Mouse (Mus musculus): ENCODE measurements around the gene Arvcf.

Gene Arvcf

DNA sequence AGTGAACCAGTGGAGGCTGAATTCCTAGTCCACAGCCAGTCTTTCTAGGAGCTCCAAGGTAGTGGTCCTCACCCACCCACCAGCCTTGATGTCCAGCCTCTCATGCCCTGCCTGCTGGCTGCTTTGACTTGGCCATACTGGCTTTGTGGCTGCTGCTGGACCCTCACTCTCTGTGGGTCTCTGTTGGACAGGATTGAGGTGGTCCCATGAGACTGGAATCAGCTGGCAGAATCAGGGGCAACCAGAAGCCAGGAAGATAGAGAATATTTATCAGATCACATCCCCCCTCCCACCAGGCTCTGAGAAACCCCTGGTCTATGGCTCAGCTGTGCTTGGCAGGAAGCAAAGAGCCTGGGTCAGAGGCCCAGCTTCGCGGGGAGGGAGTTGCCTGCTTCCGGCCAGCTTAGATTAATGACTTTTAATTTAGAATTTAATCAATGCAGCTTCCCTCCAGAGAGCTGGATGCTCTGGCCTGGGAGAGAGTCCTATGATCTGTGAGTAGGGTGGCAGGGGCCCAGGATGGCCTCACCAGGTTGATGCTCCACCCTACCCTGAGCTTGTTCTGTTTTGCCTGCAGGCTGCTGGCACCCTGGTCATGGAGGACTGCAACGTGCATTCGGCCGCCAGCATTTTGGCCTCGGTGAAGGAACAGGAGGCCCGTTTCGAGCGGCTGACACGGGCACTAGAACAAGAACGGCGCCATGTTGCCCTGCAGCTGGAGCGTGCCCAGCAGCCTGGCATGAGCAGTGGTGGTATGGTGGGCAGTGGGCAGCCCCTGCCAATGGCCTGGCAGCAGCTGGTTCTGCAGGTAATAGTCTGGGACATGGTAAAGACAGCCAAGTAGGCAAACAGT lies 40.8 kb downstream of the Arvcf start:
- no peak for DNase-seq (ENCODE audit: low read depth)

DNA sequence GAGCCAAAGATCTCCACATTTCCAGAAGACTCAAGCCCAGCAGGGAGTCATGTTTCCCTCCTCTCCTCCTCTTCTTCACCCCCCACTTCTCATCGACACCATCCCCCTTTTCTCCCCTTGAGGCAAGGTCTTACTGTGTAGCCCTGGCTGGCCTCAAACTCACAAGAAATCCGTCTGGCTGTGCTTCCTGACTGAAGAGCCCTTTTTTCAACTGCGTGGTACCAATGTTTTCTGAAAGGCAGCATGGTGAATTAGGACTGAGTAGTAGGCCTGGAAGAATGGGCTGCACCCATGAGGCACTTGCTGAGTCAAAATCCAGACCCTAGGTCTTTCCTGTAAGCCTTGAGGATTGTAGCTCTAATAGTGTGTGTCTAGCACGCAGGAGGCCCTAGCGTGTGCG lies 42.4 kb downstream of the Arvcf start:
- DNase-seq (ENCODE audit: low read depth): no peak

DNA sequence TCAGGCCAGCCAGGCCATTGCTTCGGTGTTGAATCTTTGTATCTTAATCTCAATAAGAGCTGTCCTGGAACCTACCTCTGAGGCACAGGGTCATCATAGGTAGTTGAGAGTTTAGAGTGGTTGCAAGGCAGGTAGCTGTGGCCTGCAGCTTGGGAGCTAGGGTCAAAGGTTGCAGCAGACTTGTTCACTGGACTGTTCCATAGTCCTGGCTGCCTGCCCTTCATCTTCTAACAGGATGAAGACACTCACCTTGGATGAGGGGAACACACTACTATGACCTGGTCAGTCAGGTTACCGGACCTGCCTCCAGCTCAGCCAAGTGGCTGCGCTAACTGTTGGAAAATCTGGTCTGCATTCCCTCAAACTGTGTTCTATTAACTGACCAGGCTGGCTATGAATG lies 43.1 kb downstream of the Arvcf start:
- no peak for DNase-seq (ENCODE audit: low read depth)

DNA sequence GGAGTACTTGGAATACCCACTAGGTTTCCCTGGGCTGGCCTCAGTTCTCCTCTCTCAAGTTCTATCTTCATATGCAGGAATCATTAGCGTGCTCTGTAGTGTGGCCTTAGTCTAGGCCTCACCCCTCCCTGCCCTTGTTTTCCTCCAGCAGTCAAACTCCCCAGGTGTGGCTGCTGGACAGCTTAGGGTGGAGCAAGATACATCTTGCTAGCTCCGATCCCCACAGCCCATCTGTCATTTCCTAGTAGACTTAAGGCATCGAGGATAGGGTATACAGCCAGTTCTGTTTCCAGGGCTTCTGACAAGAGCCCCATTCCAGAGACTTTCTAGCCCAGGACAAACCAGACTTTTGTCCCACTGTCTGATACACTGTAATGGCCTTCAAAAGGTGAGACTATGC lies 43.7 kb downstream of the Arvcf start:
- DNase-seq (ENCODE audit: low read depth): no peak

DNA sequence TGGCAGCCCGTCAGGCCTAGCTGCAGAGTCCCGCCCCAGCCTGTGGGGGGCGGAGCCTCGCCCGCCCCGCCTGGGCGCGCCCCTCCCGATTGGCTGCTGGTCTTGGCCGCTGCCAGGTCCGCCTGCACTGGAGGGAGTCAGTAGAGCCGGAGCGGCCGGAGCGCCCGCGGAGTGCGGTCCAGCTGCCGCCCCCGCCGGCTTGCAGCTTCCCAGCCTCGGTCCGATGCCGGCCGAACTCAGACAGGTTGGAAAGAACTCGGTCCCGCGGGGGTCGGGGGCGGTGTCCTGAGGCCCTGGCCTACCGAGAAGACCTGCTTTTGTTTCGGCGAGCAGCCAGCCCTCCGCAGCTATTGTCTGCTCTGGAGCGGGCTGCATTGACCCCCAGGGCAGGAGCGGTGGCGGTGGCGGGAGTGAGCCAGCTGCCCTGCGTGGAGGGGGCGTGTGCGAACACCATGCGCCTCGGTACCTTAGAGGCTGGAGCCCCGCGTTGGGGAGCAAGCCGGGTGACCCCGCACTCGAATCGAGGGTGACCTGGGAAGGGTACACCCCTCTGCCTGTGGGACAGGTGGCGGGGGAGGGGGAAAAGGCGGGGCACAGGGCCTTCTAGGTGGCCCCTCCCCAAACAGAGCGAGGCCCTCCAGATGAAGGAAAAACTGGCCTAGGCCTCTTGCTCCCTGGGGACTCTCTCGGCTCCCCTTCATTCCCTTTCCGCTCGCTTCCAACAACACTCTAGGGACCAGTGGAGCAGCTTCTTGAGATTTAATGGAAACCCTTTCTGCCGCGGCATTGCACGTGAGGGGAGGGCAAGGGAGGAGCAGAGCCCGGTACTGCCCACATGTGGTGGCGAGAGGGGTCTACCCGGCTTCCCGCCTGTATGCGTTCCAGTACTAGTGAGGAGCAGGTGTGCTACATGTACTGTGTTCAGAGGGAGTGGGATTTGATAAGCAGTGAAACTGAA lies 44.8 kb downstream of the Arvcf start:
- peak; percentile 76 for DNase-seq (ENCODE audit: low read depth)

DNA sequence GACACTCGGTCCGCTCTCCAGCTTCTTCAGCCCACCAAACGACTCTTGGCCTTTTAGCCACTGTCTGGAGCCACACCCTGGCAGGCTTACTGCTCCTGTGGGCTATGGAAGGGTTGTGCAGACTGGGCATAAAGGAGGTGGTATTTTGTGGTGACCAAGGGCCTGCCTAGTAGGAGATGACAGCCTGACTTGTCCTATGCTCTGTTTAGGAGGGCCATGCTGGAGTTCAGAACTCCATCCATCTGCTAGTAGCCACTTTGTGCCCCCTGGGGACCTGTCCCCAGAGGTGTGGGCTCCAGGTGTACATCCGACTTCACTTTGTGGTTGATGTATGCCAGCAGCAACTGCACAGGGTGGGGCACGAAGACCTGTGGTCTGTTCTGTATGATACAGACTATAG lies 45.6 kb downstream of the Arvcf start:
- no peak for DNase-seq (ENCODE audit: low read depth)

DNA sequence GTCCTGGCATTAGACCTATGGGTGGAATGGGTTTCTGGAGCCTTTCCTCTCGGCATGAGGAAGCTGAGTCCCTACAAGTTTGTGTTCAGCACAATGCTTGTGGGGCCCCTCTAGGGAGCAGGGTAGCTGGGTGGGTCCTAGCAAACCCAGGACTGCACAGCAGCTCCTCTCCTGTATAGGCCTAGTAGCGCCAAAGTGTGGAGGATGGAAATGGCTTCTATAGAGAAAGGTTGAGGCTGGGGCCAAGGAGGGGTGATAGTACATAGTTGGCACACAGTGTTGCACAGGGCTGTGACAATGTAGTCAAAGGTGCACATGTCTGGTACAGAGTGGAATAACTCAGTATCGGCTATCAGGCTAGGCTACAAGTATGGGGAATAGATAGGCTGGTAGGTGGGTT lies 46.1 kb downstream of the Arvcf start:
- DNase-seq (ENCODE audit: low read depth): no peak

DNA sequence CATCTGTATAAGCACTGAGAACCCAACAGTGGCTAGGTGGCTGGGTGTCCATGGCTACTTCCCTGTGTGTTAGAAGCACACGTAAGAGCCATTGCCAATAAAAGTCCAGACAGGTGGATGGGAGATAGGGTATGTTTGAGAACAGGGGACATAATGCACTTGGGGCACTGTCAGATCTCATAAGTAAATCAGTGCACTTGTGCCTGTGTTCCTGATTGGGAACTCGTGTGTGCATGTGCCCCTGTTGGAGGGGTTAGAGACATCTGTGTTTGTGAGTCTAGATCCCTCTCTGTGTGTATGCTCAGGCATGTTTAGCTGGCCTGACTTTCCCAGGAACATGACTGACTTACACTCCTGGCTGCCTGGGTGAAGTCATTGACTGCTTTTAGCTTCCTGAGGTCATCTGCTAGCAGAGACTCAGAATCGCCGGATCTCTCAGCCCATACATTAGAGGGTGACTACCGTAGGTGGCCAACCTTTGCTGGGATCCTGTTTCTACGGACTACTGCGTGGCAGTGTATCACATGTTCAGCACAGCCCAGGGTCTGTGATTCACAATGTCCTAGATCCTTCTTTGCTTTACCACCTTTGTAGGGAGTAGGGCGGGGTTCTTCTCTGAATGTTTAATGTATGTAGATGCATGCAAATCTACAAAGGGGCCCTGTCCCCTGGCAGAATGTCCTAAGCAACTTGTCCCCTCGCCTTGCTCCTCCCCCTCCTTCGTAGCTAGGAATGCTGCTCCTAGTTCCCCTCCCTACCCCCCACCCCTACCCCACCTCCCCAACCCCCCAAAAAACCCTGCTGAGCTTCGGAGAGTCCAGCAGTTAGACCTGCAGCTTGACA lies 47.0 kb downstream of the Arvcf start:
- DNase-seq (ENCODE audit: low read depth): no peak

DNA sequence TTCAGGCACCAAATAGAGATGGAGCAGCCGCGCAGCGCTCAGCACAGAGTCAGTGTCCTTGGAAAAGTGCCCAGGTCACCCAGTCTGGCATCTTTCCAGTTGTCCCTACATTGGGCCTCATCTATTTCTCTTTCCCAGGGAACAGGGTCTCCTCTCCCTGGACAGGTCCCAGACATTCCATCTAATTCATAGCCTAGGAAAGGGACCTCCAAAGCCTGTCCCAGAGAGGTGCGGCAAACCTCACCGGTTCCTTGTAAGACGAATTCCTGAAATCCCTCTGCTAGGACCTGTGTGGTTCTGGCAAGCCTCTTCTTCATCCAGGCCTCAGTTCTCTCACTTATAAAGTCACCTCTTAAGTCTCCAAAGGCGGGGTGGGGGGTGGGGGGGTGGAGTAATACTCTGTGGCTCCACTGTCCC lies 47.6 kb downstream of the Arvcf start:
- no peak for DNase-seq (ENCODE audit: low read depth)

DNA sequence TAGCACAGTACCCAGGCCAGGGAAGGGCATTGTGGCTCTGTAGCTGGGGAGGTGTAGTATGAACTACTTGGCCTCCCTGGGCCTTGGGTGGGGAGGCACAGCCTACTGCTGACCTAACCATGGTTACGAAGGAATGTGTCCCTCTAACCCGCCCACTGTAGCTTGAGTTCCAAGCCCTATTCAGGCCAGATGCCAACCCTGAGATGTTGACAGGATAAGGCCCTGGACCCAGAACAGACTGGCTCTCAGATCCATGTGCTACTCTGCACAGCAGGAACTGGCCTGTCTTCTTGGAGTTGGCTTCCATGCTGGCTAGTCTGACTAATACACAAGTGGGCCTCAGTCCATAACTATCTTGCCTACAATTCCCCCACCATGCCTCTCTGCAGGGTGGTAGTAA lies 48.2 kb downstream of the Arvcf start:
- DNase-seq (ENCODE audit: low read depth): no peak

DNA sequence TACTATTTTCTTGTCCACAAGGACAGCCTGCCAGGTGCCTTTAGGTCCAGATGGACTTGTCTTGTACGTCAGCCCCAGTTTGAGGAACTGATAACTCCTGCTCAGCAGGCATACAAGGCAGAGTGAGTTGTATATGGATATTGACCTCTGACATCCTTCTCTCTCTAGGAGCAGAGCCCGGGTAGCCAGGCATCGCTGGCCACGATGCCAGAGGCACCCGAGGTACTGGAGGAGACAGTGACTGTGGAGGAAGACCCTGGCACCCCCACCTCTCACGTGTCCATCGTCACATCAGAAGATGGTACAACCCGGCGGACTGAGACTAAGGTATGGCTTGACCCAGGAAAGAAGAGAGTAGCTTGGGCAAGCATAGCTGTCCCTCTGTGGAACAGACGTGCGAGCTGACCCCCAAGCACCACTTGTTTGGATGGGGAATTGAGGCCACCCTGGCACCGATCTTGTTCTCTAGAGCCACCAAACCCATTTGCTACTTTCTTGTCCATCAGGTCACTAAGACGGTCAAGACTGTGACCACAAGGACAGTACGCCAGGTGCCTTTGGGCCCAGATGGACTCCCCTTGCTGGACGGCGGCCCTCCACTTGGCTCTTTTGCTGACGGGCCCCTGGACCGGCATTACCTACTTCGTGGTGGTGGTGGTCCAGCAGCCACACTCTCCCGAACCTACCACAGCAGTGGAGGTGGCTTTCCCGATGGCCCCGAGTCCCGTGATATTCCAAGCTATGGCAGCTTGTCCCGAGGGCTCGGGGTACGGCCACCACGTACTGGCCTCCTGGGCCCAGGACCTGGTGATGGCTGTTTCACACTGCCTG lies 49.0 kb downstream of the Arvcf start:
- no peak for DNase-seq (ENCODE audit: low read depth)

DNA sequence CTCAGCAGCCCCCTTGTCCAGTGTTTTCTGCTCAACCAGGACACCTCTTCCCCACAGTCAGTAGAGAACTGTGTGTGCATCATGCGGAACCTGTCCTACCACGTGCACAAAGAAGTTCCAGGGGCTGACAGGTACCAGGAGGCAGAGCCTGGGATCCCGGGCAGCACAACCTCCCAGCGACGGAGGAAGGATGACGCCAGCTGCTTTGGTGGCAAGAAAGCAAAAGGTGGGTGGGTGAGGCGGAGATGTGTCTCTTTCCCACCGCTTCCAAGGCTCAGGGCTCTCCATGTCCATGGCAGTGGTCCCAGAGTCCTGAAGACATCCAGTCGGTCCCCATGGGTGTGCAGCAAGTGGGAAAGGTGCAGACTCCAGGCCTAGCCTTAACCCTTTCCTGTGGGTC lies 52.0 kb downstream of the Arvcf start:
- DNase-seq (ENCODE audit: low read depth): no peak

DNA sequence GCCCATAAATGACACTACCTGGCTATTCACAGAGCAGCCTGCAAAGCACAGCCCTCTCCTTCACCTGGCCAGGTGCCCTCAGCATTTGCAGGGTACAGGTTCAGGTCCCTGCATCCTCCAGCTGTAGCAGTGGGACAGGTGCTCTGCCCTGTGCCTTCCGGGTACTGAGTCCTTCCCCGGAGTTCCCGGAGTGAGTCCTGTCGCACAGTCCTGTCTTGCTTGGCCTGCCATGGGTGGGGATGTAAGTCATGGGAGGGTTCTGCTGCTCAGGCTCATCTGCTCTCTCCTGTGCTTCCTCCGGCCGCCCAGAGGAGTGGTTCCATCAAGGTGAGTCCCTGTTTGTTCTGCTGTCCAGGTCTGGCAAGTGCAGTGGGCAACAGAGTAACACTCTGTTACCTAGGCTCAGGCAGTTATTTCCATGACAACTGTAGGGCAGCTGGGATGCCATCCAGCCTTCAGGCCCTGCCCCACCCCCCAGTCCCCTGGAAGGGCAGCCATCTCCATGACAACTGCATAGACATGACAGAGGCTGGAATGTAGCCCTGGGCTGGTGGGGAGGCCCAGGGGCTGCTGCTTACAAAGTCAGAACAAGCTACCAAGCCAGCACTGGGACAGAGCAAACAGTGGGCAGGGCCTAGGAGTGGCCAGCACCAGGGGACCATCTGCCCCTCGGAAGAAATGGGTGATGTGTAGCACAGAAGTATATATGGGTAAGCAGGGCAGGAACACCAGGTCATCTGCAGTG lies 52.7 kb downstream of the Arvcf start:
- no peak for DNase-seq (ENCODE audit: low read depth)

DNA sequence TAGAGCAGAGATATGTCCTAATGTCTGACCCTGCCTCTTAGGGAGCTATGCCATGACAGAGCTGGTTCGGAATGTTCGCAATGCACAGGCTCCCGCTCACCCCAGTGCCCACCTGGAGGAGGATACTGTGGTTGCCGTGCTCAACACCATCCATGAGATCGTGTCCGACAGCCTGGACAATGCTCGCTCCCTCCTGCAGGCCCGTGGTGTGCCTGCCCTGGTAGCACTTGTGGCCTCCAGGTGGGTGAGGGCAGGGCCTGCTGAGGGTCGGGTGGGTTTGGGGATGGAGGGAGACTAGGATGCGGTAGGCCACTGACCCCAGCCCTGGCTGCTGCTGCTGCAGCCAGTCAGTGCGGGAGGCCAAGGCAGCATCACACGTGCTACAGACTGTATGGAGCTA lies 55.3 kb downstream of the Arvcf start:
- no peak for DNase-seq (ENCODE audit: low read depth)

DNA sequence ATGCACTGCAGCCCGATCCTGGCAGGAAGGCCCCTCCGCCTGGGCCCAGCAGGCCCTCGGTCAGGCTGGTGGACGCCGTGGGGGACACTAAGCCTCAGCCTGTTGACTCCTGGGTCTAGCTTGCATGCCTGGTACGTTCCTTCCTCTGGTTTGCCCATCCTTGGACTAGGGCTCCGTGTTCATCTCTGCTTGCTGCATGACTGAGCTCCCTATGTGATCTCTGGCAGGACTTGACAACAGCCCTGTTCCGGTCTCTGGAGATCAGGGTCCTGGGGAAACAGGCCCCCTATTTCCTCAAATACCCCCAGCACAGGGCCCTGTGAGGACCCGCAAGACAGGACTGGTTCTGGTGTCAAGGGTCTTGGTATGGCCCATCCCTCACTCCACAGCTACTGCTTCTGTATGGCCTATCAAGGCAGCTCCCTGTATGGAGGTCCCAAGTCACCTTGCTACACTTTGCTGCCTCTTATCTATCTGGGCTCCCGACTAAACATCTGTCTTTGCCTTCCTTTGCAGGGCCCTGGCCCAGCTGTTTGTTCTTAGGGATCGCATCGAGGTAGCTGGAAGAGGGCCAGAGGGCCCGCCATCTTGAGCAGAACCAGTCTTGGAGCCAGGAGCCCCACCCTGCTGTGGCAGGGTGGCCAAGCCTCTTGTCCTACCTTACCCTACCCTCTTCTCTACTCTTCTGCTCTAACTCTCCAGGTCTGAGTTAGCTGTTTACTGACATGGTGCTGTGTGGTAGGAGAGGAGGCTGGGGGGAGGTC lies 57.3 kb downstream of the Arvcf start:
- no peak for DNase-seq (ENCODE audit: low read depth)

DNA sequence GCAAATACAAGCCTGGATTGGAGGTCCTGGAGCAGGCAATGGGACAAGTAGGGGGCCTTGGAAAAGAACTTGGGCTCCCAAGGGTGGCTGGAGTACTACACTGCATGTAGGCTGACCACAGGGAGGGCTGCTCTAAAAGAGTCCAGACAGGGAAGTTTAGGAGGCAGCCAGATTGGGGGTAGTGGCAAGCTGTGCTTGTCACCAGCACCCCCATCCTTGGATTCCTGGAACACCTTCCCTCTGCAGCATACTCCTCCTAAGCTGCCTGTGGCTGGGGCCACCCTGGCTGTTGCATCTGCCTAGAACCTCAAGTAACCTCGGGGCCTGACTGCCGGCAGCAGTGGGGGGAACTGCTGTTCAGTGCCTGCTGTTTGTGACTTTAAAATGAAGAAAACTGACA lies 57.9 kb downstream of the Arvcf start:
- no peak for DNase-seq (ENCODE audit: low read depth)

DNA sequence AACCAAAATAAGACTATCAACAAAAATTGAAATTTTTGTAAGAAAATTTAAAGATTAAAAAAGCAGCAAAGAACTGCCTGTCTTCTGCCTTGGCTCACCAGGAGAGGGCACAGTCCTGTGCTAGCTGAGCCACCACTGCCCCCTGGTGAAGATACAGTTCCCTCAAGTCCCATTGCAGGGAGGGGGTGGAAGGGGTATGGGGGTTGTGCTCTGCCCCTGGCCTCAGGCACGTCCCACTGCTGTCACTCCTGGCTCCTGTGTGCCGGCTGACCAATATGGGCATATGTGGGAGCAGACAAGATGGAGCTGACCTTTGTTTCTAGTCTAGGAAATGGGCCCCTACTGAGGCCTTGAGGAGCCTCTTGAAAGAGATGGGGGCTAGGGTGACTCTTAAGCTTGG lies 58.3 kb downstream of the Arvcf start:
- no peak for DNase-seq (ENCODE audit: low read depth)

DNA sequence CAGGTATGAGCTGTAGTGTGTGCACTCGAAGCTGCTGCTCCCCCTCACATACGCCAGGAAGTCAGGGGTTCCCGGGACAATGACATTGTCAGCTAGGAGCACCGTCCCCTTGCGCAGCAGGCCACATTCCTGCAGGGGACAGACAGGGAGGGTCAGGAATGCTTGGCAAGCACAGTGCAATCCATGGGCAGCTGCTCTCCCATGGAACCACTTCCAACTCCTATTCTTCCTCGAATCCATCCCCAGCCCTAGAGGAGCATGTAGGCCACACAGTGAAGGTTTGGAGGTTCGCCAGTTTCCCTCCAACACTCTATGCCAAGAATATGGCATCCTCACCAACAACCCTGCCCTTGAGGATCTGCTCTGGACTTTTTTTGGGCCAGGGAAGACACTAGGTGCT lies 59.9 kb downstream of the Arvcf start:
- DNase-seq (ENCODE audit: low read depth): no peak

DNA sequence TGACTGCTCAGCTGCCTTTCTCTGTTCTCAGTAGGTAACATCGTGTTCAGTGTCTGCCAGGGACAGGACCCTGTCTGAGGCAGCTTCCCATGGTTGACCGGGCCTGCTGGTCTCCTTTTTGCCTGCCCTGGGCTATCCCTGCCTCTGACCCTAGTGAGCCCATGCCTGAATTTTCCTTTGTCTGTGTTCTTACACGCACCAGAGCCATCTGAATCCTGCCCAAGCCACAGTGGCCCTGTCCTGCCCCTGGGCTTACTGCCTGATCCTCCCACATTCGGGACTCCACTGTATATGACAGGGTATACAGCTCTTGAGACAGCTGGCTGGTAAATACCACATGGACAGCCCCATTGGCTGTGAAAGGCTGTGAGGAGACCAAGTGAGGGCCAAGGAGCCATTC lies 61.8 kb downstream of the Arvcf start:
- DNase-seq (ENCODE audit: low read depth): no peak

DNA sequence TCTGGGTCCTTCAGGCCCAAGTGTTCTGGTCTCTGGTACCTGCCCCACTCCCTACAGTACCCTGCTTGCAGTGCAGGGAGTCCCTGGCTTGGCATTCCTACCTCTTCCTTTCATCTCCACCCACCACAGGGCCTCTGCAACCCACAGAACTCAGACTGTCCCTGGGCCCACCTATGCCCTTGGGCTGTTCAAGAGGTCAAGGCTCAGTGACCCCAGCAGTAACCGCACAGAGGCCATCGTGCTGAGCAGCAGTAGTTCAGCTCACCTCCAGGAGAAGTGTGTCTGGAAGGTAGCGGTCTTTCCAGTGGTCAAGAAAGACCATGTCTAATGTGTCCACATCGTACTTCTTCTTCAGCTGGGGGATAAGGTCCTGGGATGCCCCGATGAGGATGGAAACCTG lies 62.4 kb downstream of the Arvcf start:
- DNase-seq (ENCODE audit: low read depth): no peak
